Mouse (Mus musculus): ENCODE data around the gene Ccdc22.
A peak's percentile ranks its signal among the peaks of the same experiment; 100 is the strongest.

- TF ChIP-seq CTCF (IDR thresholded peaks at IDR 0.05; ENCODE audit: control insufficient read depth, insufficient read depth, low read length) (peak; percentile 41; the same call in 1 of the 2 replicates), POLR2A (IDR thresholded peaks at IDR 0.05; ENCODE audit: borderline replicate concordance, control insufficient read depth, low read depth, low read length) (peak; percentile 63; the same call in 1 of the 2 replicates)
Observed at GRCm38 (mm10) chrX:7648671-7649304, 43.5 kb upstream of the Ccdc22 start.
